Mouse (Mus musculus): ENCODE measurements around the gene Hoxa4. TPM values are rescaled to one million over a fixed set of nuclear protein-coding genes. Genes with fewer than 3 reads are reported as not detected.
A peak's percentile ranks its signal among the peaks of the same experiment; 100 is the strongest.

The Hoxa4 gene
- polyA plus RNA-seq, 2 experiments from 2014 or later: not detected

GRCm38 (mm10) chr6:52164626-52165440 lies 26.7 kb downstream of the Hoxa4 start, which contains the start of gene Hoxa2:
Gene Hoxa2, minus strand, starts transcription at chr6:52164831.
- ATAC-seq: no peak

DNA sequence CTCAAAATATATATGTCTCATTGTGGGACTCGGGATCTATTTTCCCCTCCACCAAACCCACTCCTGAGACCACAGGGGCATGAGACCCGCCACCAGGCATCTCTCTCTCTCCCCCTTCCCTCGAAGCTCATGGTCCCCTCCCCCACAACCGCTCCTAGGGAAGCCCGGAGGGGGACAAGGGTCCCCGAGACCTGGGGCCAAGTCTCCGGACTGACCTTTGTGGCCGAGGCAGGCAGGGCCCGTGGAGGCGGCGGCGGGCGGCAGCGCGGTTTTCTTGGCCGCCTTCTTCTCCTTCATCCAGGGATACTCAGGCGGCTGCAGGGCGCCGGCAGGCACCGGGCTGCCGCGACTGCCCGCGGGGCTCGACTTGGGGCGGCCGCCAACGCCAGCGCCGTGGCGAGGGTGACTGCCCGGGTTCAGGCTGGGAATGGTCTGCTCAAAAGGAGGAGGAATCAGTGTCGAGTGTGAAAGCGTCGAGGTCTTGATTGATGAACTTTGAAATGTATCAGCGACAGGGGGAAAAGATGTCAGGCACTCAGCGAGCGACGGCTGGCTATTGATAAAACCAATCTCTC lies 27.4 kb downstream of the Hoxa4 start:
- no peak for ATAC-seq

DNA sequence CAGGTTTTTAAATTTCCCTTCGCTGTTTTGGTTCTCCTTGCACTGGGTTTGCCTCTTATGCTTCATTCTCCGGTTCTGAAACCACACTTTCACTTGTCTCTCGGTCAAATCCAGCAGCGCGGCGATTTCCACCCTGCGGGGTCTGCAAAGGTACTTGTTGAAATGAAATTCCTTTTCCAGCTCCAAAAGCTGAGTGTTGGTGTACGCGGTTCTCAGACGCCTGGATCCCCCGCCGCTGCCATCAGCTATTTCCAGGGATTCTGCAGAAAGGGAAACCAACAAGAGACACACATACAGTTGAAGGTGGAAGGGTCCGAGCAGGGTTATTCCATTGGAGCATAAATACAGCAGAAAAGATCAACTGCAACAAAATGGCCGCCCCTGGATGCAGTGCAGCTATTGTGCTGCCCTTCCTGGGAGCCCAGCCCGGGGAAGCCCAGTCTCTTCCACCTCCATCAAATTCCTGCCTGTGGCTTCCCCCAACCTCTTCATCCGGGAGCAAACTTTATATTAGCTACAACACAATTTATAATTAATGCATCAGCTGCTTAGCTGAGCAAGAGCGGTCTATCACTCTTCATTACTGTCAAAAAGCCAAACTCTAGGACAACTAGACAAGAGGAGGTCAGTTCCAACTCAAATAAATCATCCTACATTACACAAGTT lies 28.1 kb downstream of the Hoxa4 start:
- ATAC-seq: no peak

GRCm38 (mm10) chr6:52162611-52163365 lies 28.8 kb downstream of the Hoxa4 start:
- ATAC-seq: no peak

DNA sequence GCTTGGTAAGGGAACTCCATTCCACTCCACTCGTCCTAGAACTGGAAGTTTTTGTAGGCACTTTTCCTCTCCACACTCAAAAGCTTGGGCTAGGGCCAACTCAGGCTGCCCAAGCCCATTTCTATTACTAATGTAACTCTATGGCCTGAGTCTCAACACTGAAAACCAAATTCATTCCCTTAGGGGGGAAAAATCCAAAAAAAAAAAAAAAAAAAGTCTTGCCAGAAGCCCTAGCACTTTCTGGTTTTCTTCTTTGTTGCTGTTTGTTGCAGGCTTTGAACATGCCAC lies 29.5 kb downstream of the Hoxa4 start:
- no peak for ATAC-seq

- no peak for ATAC-seq
Observed at GRCm38 (mm10) chr6:52161336-52162092, 30.0 kb downstream of the Hoxa4 start.

DNA sequence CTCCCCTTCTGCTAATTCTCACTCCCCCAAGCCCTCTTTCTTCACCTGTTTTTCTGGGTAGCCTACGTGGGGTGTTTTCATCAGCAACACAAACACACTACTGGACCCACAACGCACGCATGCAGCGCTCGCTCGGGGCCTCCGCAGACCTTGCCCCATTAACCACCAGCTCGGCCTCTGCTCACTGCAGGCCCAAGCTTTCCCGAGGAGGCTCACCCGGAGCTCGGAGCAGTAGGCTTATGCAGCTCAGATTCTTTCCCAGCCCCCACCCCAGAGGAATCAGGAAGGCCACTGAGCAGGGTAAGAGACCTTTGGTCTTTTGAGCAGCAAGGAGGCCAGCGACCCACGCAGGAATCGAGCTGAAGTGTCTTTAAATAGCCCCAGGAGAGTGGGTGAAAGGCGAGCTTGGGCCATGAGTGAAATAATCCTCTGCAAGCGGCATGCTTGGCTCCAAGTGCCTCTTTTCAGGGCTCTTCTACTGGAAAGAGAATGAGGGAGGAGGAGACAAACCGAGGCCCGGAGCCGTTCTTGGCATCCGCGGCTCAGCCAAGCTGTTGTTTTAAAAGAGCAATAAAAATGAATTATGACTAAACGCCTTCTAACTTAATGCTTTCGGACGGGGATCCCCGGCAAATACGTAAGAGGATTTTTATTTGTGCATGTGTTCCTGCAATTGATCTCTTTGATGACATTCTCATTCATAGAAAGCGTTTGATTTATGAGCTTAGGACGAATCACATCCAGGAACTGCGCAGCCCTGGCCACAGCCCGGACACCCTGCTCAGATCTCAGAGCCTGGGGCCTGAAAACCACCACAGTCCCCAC lies 30.8 kb downstream of the Hoxa4 start:
- no peak for ATAC-seq

DNA sequence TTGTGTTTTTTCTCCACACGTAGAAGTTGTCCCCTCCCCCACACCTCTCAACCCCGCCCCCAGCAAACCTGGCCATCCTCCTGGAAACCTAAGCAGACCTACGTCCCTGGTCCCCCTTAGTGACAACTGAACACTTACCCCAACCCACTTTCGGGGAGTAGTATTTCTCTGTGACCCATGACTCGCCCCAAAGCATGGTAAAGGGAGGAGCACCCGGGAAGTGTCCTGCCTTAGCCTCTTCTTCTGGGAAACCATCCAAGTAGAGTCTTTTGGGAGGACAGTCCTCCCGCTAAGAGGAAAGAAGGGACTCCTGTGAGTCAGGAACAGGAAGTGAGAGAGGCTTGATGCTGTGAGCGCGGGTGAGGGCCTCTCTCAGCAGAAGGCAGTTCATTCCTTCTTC lies 31.6 kb downstream of the Hoxa4 start:
- ATAC-seq: no peak

- ATAC-seq: no peak
Observed at GRCm38 (mm10) chr6:52159164-52159761, 32.3 kb downstream of the Hoxa4 start.

GRCm38 (mm10) chr6:52158276-52159051 lies 33.1 kb downstream of the Hoxa4 start, which contains the start of gene Hoxa1:
Gene Hoxa1, minus strand, starts transcription at chr6:52158317.
- peak; percentile 82 for ATAC-seq

GRCm38 (mm10) chr6:52157466-52158275 lies 33.9 kb downstream of the Hoxa4 start:
- no peak for ATAC-seq

- no peak for ATAC-seq
Observed at GRCm38 (mm10) chr6:52156551-52157200, 34.9 kb downstream of the Hoxa4 start.

DNA sequence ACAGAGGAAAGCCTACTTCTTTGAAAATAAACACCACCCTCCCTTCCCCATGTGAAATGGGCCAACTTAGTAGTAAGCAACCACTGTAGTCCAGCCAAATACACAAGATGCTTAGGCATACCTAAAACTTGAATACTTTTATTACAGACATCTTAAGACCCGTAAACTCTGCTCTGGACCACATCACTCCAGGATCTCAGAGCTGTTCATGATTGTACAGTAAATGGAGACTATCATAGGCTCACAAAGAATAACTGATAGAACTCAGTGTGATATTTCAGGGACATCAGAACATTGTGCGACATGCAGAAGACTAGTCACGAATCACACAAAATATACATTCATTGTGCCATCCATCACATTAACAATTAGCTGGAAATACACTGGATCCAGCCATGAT lies 36.1 kb downstream of the Hoxa4 start:
- ATAC-seq: no peak

DNA sequence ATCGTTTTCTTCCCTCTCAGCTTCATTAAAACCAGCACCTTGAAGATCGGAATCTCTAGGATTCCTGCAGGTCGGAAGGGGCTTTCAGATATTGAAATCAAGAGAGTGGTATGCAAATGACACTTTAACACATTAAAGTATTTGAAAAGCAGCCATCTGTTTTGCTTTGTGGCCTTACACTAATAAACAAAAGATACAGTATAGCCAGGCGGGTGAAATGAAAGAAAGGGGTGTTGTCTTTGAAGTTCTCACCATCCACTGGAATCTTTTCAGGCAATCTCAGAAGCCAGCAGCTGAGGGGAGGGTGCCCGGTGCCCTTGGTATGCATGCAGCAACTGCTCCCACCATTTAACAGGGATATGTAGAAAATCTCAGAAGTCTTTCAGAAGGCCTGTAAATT lies 37.5 kb downstream of the Hoxa4 start:
- ATAC-seq: no peak

GRCm38 (mm10) chr6:52153270-52153669 lies 38.3 kb downstream of the Hoxa4 start:
- ATAC-seq: no peak

GRCm38 (mm10) chr6:52152226-52153193 lies 39.0 kb downstream of the Hoxa4 start:
- ATAC-seq: no peak

GRCm38 (mm10) chr6:52151571-52151970 lies 40.0 kb downstream of the Hoxa4 start:
- ATAC-seq: no peak

Data from activated CD4-positive, CD25-positive, alpha-beta regulatory T cell, adult 4 months (primary cell).